Mouse (Mus musculus) embryonic facial prominence, embryonic 14.5 days (tissue): Measurements from ENCODE around the gene Nkain2. TPM values are rescaled to one million over a fixed set of nuclear protein-coding genes. Genes with fewer than 3 reads are reported as not detected.

ENCODE experiments used
- ATAC-seq: fragments of 200-750 bp; cut with Nextera tagmentation; 2 replicates; pipeline ENCODE4 v1.8.0; 2017; ENCODE audit warnings: low read depth, moderate number of reproducible peaks, moderate TSS enrichment
- DNase-seq: peaks from one replicate; pipeline ENCODE4 v3.0.0-alpha.2; 2015; ENCODE audit warnings: low spot score
- H3K27ac ChIP-seq: fragments of 300-500 bp; sonication (generic); replicated peaks from 2 replicates; pipeline ENCODE4 v1.5.1; 2014; ENCODE audit warnings: low read depth, mild to moderate bottlenecking, low read length, moderate library complexity
- H3K27me3 ChIP-seq: fragments of 300-500 bp; sonication (generic); replicated peaks from 2 replicates; pipeline ENCODE4 v1.6.1; 2014; ENCODE audit warnings: low read length; ENCODE audit not compliant: control insufficient read depth, insufficient read depth
- H3K36me3 ChIP-seq: fragments of 300-500 bp; sonication (generic); 2 replicates; pipeline ENCODE4 v1.6.1; 2014; ENCODE audit warnings: low read length, mixed read lengths; ENCODE audit not compliant: control insufficient read depth, insufficient read depth
- H3K4me1 ChIP-seq: fragments of 300-500 bp; sonication (generic); 2 replicates; pipeline ENCODE4 v1.6.1; 2014; ENCODE audit warnings: antibody characterized with exemption, low read length; ENCODE audit not compliant: control insufficient read depth, insufficient read depth
- H3K4me2 ChIP-seq: fragments of 300-500 bp; sonication (generic); 2 replicates; pipeline ENCODE4 v1.6.1; 2014; ENCODE audit warnings: low read depth, mild to moderate bottlenecking, low read length, moderate library complexity, mixed read lengths
- H3K4me3 ChIP-seq: fragments of 300-500 bp; sonication (generic); 2 replicates; pipeline ENCODE4 v1.5.1; 2014; ENCODE audit warnings: low read depth, mild to moderate bottlenecking, low read length
- H3K9ac ChIP-seq: fragments of 300-500 bp; sonication (generic); 2 replicates; pipeline ENCODE4 v1.6.1; 2014; ENCODE audit warnings: low read depth, mild to moderate bottlenecking, low read length, moderate library complexity, mixed read lengths
- H3K9me3 ChIP-seq: fragments of 300-500 bp; sonication (generic); 2 replicates; pipeline ENCODE4 v1.6.1; 2016; ENCODE audit warnings: low read length; ENCODE audit not compliant: control insufficient read depth
- WGBS: fragments of 180-500 bp; shearing (Covaris S2); extraction: QIAGEN DNeasy Blood & Tissue Kit; methylation state at CpG from one replicate; pipeline ENCODE4 v1.1.7; 2014; 5-methylcytosine and 5-hydroxymethylcytosine counted together
- polyA plus RNA-seq: library from polyadenylated mRNA; unstranded; fragments of >200 nt; fragmentation: Nextera tagmentation; extraction: Ambion mirVana; gene quantifications from 2 replicates; pipeline ENCODE4 v1.2.1, GENCODE M21; 2014

Nkain2 gene
- polyA plus RNA-seq, 1 experiment from 2014 or later, result 1.6 TPM

- H3K4me1 ChIP-seq, result no peaks in the 10 kb centered on the region
- H3K9ac ChIP-seq, result no peak overlapping the region
- whole genome bisulfite sequencing, result 98% methylated on average over 2 of the region's 2 CpGs
- DNase-seq, result no peak
- no peak overlapping the region for H3K4me3 ChIP-seq
- no peak overlapping the region for H3K27ac ChIP-seq
- H3K9me3 ChIP-seq, result no peaks in the 10 kb centered on the region
- H3K4me2 ChIP-seq, result no peak overlapping the region
- H3K27me3 ChIP-seq, result no peaks in the 10 kb centered on the region
- no peaks in the 10 kb centered on the region for H3K36me3 ChIP-seq
- no peak for ATAC-seq
These were observed 259.2 kb downstream of the Nkain2 start for GRCm38 (mm10) chr10:32631043-32631442.

- Histone ChIP-seq H3K4me3 (no peak overlapping the region), H3K4me2 (no peak overlapping the region), H3K36me3 (no peaks in the 10 kb centered on the region), H3K27ac (no peak overlapping the region), H3K27me3 (no peaks in the 10 kb centered on the region), H3K9ac (no peak overlapping the region), H3K4me1 (no peaks in the 10 kb centered on the region), H3K9me3 (no peaks in the 10 kb centered on the region)
- ATAC-seq (no peak), DNase-seq (no peak)
These were observed 285.8 kb downstream of the Nkain2 start for GRCm38 (mm10) chr10:32604448-32604847.

- ATAC-seq, result no peak
- no peak for DNase-seq
- 72% methylated on average over 4 of the region's 4 CpGs for WGBS
These were observed 287.5 kb downstream of the Nkain2 start for GRCm38 (mm10) chr10:32602798-32603197.

GRCm38 (mm10) chr10:32594998-32595397 lies 295.3 kb downstream of the Nkain2 start:
- ATAC-seq (no peak), DNase-seq (no peak)
- 66% methylated on average over 2 of the region's 2 CpGs for WGBS
- no peak overlapping the region for H3K27ac ChIP-seq
- no peaks in the 10 kb centered on the region for H3K4me1 ChIP-seq
- H3K36me3 ChIP-seq, result no peaks in the 10 kb centered on the region
- H3K4me3 ChIP-seq, result no peak overlapping the region
- H3K27me3 ChIP-seq, result no peaks in the 10 kb centered on the region
- no peaks in the 10 kb centered on the region for H3K9me3 ChIP-seq
- no peak overlapping the region for H3K4me2 ChIP-seq
- no peak overlapping the region for H3K9ac ChIP-seq

More at GRCm38 (mm10) chr10:32602798-32603197, 287.5 kb downstream of the Nkain2 start:
- no peak overlapping the region for H3K9ac ChIP-seq
- no peaks in the 10 kb centered on the region for H3K4me1 ChIP-seq
- H3K9me3 ChIP-seq, result no peaks in the 10 kb centered on the region
- H3K27me3 ChIP-seq, result no peaks in the 10 kb centered on the region
- no peaks in the 10 kb centered on the region for H3K36me3 ChIP-seq
- no peak overlapping the region for H3K4me2 ChIP-seq
- H3K4me3 ChIP-seq, result no peak overlapping the region
- H3K27ac ChIP-seq, result no peak overlapping the region

- Histone ChIP-seq H3K4me1 (no peaks in the 10 kb centered on the region), H3K27ac (no peak overlapping the region), H3K9ac (no peak overlapping the region), H3K4me2 (no peak overlapping the region), H3K36me3 (no peaks in the 10 kb centered on the region), H3K27me3 (no peaks in the 10 kb centered on the region), H3K9me3 (no peaks in the 10 kb centered on the region), H3K4me3 (no peak overlapping the region)
- WGBS, result 52% methylated on average over 3 of the region's 3 CpGs
- peak; percentile 1 for DNase-seq
- no peak for ATAC-seq
These were observed 313.0 kb downstream of the Nkain2 start for GRCm38 (mm10) chr10:32577276-32577580.

GRCm38 (mm10) chr10:32576559-32577275 lies 313.5 kb downstream of the Nkain2 start:
- DNase-seq (no peak), ATAC-seq (no peak)
- Histone ChIP-seq H3K27me3 (no peaks in the 10 kb centered on the region), H3K4me3 (no peak overlapping the region), H3K9ac (no peak overlapping the region), H3K4me2 (no peak overlapping the region), H3K27ac (no peak overlapping the region), H3K4me1 (no peaks in the 10 kb centered on the region), H3K36me3 (no peaks in the 10 kb centered on the region), H3K9me3 (no peaks in the 10 kb centered on the region)
- 37% methylated on average over 2 of the region's 2 CpGs for WGBS

GRCm38 (mm10) chr10:32557673-32558072 lies 332.6 kb downstream of the Nkain2 start:
- 67% methylated on average over 3 of the region's 3 CpGs for WGBS
- no peaks in the 10 kb centered on the region for H3K27me3 ChIP-seq
- no peaks in the 10 kb centered on the region for H3K4me1 ChIP-seq
- no peak overlapping the region for H3K27ac ChIP-seq
- ATAC-seq (no peak), DNase-seq (no peak)
- H3K36me3 ChIP-seq, result no peaks in the 10 kb centered on the region
- H3K9me3 ChIP-seq, result no peaks in the 10 kb centered on the region
- H3K4me3 ChIP-seq, result no peak overlapping the region
- no peak overlapping the region for H3K4me2 ChIP-seq
- no peak overlapping the region for H3K9ac ChIP-seq

- DNase-seq, result no peak
- no peaks in the 10 kb centered on the region for H3K36me3 ChIP-seq
- H3K4me1 ChIP-seq, result no peaks in the 10 kb centered on the region
- H3K4me2 ChIP-seq, result no peak overlapping the region
- no peak overlapping the region for H3K27ac ChIP-seq
- no peak overlapping the region for H3K9ac ChIP-seq
- no peak overlapping the region for H3K4me3 ChIP-seq
- H3K9me3 ChIP-seq, result no peaks in the 10 kb centered on the region
- 62% methylated on average over 1 of the region's 1 CpGs for WGBS
- no peak for ATAC-seq
- H3K27me3 ChIP-seq, result no peaks in the 10 kb centered on the region
These were observed 354.2 kb downstream of the Nkain2 start for GRCm38 (mm10) chr10:32536057-32536456.

- Histone ChIP-seq H3K4me3 (no peak overlapping the region), H3K27ac (no peak overlapping the region), H3K27me3 (no peaks in the 10 kb centered on the region), H3K9ac (no peak overlapping the region), H3K9me3 (no peaks in the 10 kb centered on the region), H3K36me3 (no peaks in the 10 kb centered on the region), H3K4me2 (no peak overlapping the region), H3K4me1 (no peaks in the 10 kb centered on the region)
- 80% methylated on average over 1 of the region's 1 CpGs for WGBS
- ATAC-seq, result no peak
- DNase-seq, result no peak
These were observed 379.4 kb downstream of the Nkain2 start for GRCm38 (mm10) chr10:32510821-32511220.
